Mouse (Mus musculus): ENCODE data around the gene Tmem170b. TPM values are rescaled to one million over a fixed set of nuclear protein-coding genes. Genes with fewer than 3 reads are reported as not detected.
A peak's percentile ranks its signal among the peaks of the same experiment; 100 is the strongest.

Gene Tmem170b
- total RNA-seq, 1 experiment from 2014 or later: 15.7 TPM

GRCm38 (mm10) chr13:41608559-41608958 lies 2.9 kb downstream of the Tmem170b start:
- ATAC-seq (replicated peaks; ENCODE audit: low read depth, poor library complexity, severe bottlenecking): no peak

GRCm38 (mm10) chr13:41611046-41611445 lies 5.3 kb downstream of the Tmem170b start:
- ATAC-seq (replicated peaks; ENCODE audit: low read depth, poor library complexity, severe bottlenecking): no peak

- ATAC-seq (replicated peaks; ENCODE audit: low read depth, poor library complexity, severe bottlenecking): no peak
These were observed 8.8 kb downstream of the Tmem170b start for GRCm38 (mm10) chr13:41614539-41614938.

GRCm38 (mm10) chr13:41614982-41615381 lies 9.3 kb downstream of the Tmem170b start:
- ATAC-seq (replicated peaks; ENCODE audit: low read depth, poor library complexity, severe bottlenecking): no peak

GRCm38 (mm10) chr13:41619470-41619869 lies 13.8 kb downstream of the Tmem170b start:
- peak; percentile 84 for ATAC-seq (replicated peaks; ENCODE audit: low read depth, poor library complexity, severe bottlenecking)

- ATAC-seq (replicated peaks; ENCODE audit: low read depth, poor library complexity, severe bottlenecking): no peak
These were observed 14.4 kb downstream of the Tmem170b start for GRCm38 (mm10) chr13:41620132-41620531.

GRCm38 (mm10) chr13:41624123-41624522 lies 18.4 kb downstream of the Tmem170b start:
- ATAC-seq (replicated peaks; ENCODE audit: low read depth, poor library complexity, severe bottlenecking): 0 out of 2 replicates have a peak, but pooled peaks have one; percentile 18

GRCm38 (mm10) chr13:41625248-41625647 lies 19.5 kb downstream of the Tmem170b start:
- no peak for ATAC-seq (replicated peaks; ENCODE audit: low read depth, poor library complexity, severe bottlenecking)

GRCm38 (mm10) chr13:41627277-41627916 lies 21.7 kb downstream of the Tmem170b start:
- ATAC-seq (replicated peaks; ENCODE audit: low read depth, poor library complexity, severe bottlenecking): no peak

GRCm38 (mm10) chr13:41634401-41634818 lies 28.7 kb downstream of the Tmem170b start:
- peak; percentile 95 for ATAC-seq (replicated peaks; ENCODE audit: low read depth, poor library complexity, severe bottlenecking)

GRCm38 (mm10) chr13:41638083-41638482 lies 32.4 kb downstream of the Tmem170b start:
- ATAC-seq (replicated peaks; ENCODE audit: low read depth, poor library complexity, severe bottlenecking): no peak

GRCm38 (mm10) chr13:41642851-41643250 lies 37.1 kb downstream of the Tmem170b start:
- peak; percentile 66 for ATAC-seq (replicated peaks; ENCODE audit: low read depth, poor library complexity, severe bottlenecking)

GRCm38 (mm10) chr13:41643798-41644197 lies 38.1 kb downstream of the Tmem170b start:
- ATAC-seq (replicated peaks; ENCODE audit: low read depth, poor library complexity, severe bottlenecking): no peak

- no peak for ATAC-seq (replicated peaks; ENCODE audit: low read depth, poor library complexity, severe bottlenecking)
These were observed 39.1 kb downstream of the Tmem170b start for GRCm38 (mm10) chr13:41644591-41645482.

- ATAC-seq (replicated peaks; ENCODE audit: low read depth, poor library complexity, severe bottlenecking): no peak
These were observed 39.8 kb downstream of the Tmem170b start for GRCm38 (mm10) chr13:41645483-41645859.

- no peak for ATAC-seq (replicated peaks; ENCODE audit: low read depth, poor library complexity, severe bottlenecking)
These were observed 42.3 kb downstream of the Tmem170b start for GRCm38 (mm10) chr13:41647976-41648375.

- no peak for ATAC-seq (replicated peaks; ENCODE audit: low read depth, poor library complexity, severe bottlenecking)
These were observed 45.0 kb downstream of the Tmem170b start for GRCm38 (mm10) chr13:41650665-41651064.

- ATAC-seq (replicated peaks; ENCODE audit: low read depth, poor library complexity, severe bottlenecking): no peak
These were observed 48.1 kb downstream of the Tmem170b start for GRCm38 (mm10) chr13:41653791-41654190.

- ATAC-seq (replicated peaks; ENCODE audit: low read depth, poor library complexity, severe bottlenecking): no peak
These were observed 49.9 kb downstream of the Tmem170b start for GRCm38 (mm10) chr13:41655576-41656090.

- ATAC-seq (replicated peaks; ENCODE audit: low read depth, poor library complexity, severe bottlenecking): no peak
These were observed 54.5 kb downstream of the Tmem170b start for GRCm38 (mm10) chr13:41660052-41660793.
